Comparison of ENCODE assay signal across 28 mouse cellular contexts in genomic region chr2:156123731-156124130, GRCm38 (mm10). TPM values are rescaled to one million over a fixed set of nuclear protein-coding genes. Genes with fewer than 3 reads are reported as not detected.
A peak's percentile ranks its signal among the peaks of the same experiment; 100 is the strongest.
DNase-seq lines count a peak whose midpoint lies in the region; ATAC-seq and TF ChIP-seq lines count a peak whose summit lies in the region.
"Had no signal": no experiment of that assay in that cellular context is flagged by ENCODE, and none has a peak within 500 bp of the region (broad histone marks: within the 10 kb centered on the region; RNA-seq: fewer than 3 reads in every experiment).

No protein-coding gene starts in this region.

- H3K36me3 ChIP-seq in intestine, postnatal 0 days (ENCODE audit: control insufficient read depth, insufficient read depth) = peaks cover 26% of the 10 kb centered on the region
- 0 out of 2 replicates have a peak, but pooled peaks cover 4% of the 10 kb centered on the region for H3K36me3 ChIP-seq in intestine, embryonic 15.5 days
- 0 out of 2 replicates have a peak, but pooled peaks cover 12% of the 10 kb centered on the region for H3K36me3 ChIP-seq in kidney, embryonic 16.5 days (ENCODE audit: insufficient read depth, low read length)

- no peak overlapping the region for H3K4me3 ChIP-seq in intestine, postnatal 0 days (ENCODE audit: low read depth, low read length)
- no peak overlapping the region for H3K4me3 ChIP-seq in intestine, embryonic 15.5 days (replicated peaks)
- H3K4me3 ChIP-seq in kidney, embryonic 16.5 days (ENCODE audit: low read length) = no peak overlapping the region
- H3K4me3 ChIP-seq: embryonic facial prominence, embryonic 10.5 days; embryonic facial prominence, embryonic 13.5 days; erythroblast, embryonic 14.5 days; forebrain, embryonic 10.5 days; forebrain, embryonic 13.5 days; heart, adult 2 months; heart, embryonic 10.5 days; heart, embryonic 13.5 days had no signal

- peak; percentile 37 for DNase-seq in kidney, adult 8-10 months
- DNase-seq in kidney, postnatal 4 days = no peak
- DNase-seq in kidney, postnatal 36 days = peak; percentile 39 to 42
- DNase-seq: adrenal gland, adult 8-10 months; adrenal gland, postnatal 25 days; cerebellum, adult 11-12 months; cerebellum, adult 8-10 months; cerebellum, postnatal 10 days; cerebellum, postnatal 36 days; embryo, embryonic 11 days; gastrocnemius, postnatal 10 days; gastrocnemius, postnatal 36 days; heart, adult 2 months; heart, postnatal 14 days; heart, postnatal 4 days had no signal

- 74% methylated on average over 5 of the region's 5 CpGs for WGBS in intestine, postnatal 0 days
- WGBS in intestine, embryonic 15.5 days = 87% methylated on average over 5 of the region's 5 CpGs
- WGBS in kidney, embryonic 16.5 days = 94% methylated on average over 5 of the region's 5 CpGs

- H3K4me2 ChIP-seq in intestine, postnatal 0 days (replicated peaks; ENCODE audit: low read depth) = no peak overlapping the region
- H3K4me2 ChIP-seq in intestine, embryonic 15.5 days (replicated peaks) = no peak overlapping the region
- no peak overlapping the region for H3K4me2 ChIP-seq in kidney, embryonic 16.5 days (replicated peaks; ENCODE audit: low read depth, low read length)
- H3K4me2 ChIP-seq: embryonic facial prominence, embryonic 13.5 days; forebrain, embryonic 13.5 days; heart, embryonic 13.5 days; hindbrain, embryonic 14.5 days had no signal

- no peak for ATAC-seq in intestine, postnatal 0 days
- ATAC-seq in intestine, embryonic 15.5 days = no peak
- ATAC-seq in kidney, embryonic 16.5 days (ENCODE audit: low FRiP score, low TSS enrichment) = no peak
- ATAC-seq: activated CD4-positive, CD25-positive, alpha-beta regulatory T cell, adult 4 months; forebrain, embryonic 13.5 days; forebrain, embryonic 16.5 days had no signal

- H3K27ac ChIP-seq in intestine, postnatal 0 days (ENCODE audit: low read depth, low read length) = no peak overlapping the region
- H3K27ac ChIP-seq in intestine, embryonic 15.5 days = no peak overlapping the region
- no peak overlapping the region for H3K27ac ChIP-seq in kidney, embryonic 16.5 days (ENCODE audit: low read length)
- H3K27ac ChIP-seq: embryonic facial prominence, embryonic 10.5 days; embryonic facial prominence, embryonic 13.5 days; forebrain, embryonic 10.5 days; forebrain, embryonic 13.5 days; heart, adult 2 months; heart, embryonic 10.5 days; heart, embryonic 13.5 days; hindbrain, embryonic 14.5 days had no signal

- no peaks in the 10 kb centered on the region for H3K4me1 ChIP-seq in intestine, postnatal 0 days (replicated peaks; ENCODE audit: control insufficient read depth, insufficient read depth, low read length)
- H3K4me1 ChIP-seq in intestine, embryonic 15.5 days (replicated peaks) = no peaks in the 10 kb centered on the region
- H3K4me1 ChIP-seq in kidney, embryonic 16.5 days (ENCODE audit: insufficient read depth, low read length) = no peaks in the 10 kb centered on the region
- H3K4me1 ChIP-seq: embryonic facial prominence, embryonic 10.5 days; embryonic facial prominence, embryonic 13.5 days; forebrain, embryonic 10.5 days; forebrain, embryonic 13.5 days; heart, embryonic 10.5 days; heart, embryonic 13.5 days had no signal

- H3K9ac ChIP-seq in intestine, postnatal 0 days (ENCODE audit: low read depth, low read length) = no peak overlapping the region
- no peak overlapping the region for H3K9ac ChIP-seq in intestine, embryonic 15.5 days
- H3K9ac ChIP-seq in kidney, embryonic 16.5 days (replicated peaks; ENCODE audit: low read length) = no peak overlapping the region
- H3K9ac ChIP-seq: embryonic facial prominence, embryonic 13.5 days; forebrain, embryonic 13.5 days; heart, embryonic 13.5 days; hindbrain, embryonic 14.5 days had no signal

- peak; percentile 38 for TF ChIP-seq CTCF in intestine, postnatal 0 days (IDR thresholded peaks at IDR 0.05; ENCODE audit: low read depth)

- no peaks in the 10 kb centered on the region for H3K9me3 ChIP-seq in intestine, postnatal 0 days (ENCODE audit: control insufficient read depth)
- H3K9me3 ChIP-seq in intestine, embryonic 15.5 days = no peaks in the 10 kb centered on the region
- H3K9me3 ChIP-seq in kidney, embryonic 16.5 days (ENCODE audit: low read length) = no peaks in the 10 kb centered on the region
- H3K9me3 ChIP-seq: embryonic facial prominence, embryonic 13.5 days; forebrain, embryonic 10.5 days; forebrain, embryonic 13.5 days; heart, embryonic 10.5 days had no signal

- H3K27me3 ChIP-seq in intestine, postnatal 0 days (replicated peaks; ENCODE audit: control insufficient read depth, insufficient read depth, low read length) = no peaks in the 10 kb centered on the region
- no peaks in the 10 kb centered on the region for H3K27me3 ChIP-seq in intestine, embryonic 15.5 days (replicated peaks)
- H3K27me3 ChIP-seq in kidney, embryonic 16.5 days (ENCODE audit: insufficient read depth, low read length) = no peaks in the 10 kb centered on the region
- H3K27me3 ChIP-seq: embryonic facial prominence, embryonic 13.5 days; forebrain, embryonic 13.5 days; heart, embryonic 13.5 days had no signal

RNA-seq across cellular contexts. Expression of gene Gm28036, which starts 3.2 kb away (rescaled TPM):
- polyA plus RNA-seq in intestine, postnatal 0 days (2015; fragmentation: Nextera tagmentation; extraction: Ambion mirVana) = 1.5 TPM in 2 replicates
- 11.8 and 15.7 TPM in 2 replicates for polyA plus RNA-seq in intestine, embryonic 15.5 days (2015; fragmentation: Nextera tagmentation; extraction: Ambion mirVana)
- 22.0 and 26.5 TPM in 2 replicates for polyA plus RNA-seq in kidney, embryonic 16.5 days (2015; fragmentation: Nextera tagmentation; extraction: Ambion mirVana)
- polyA plus RNA-seq: erythroblast, embryonic 14.5 days had no signal

RNA-seq across cellular contexts. Expression of gene Rbm12, which starts 12.0 kb away (rescaled TPM):
- 8.6 and 9.3 TPM in 2 replicates for polyA plus RNA-seq in intestine, postnatal 0 days (2015; fragmentation: Nextera tagmentation; extraction: Ambion mirVana)
- 17.8 and 25.8 TPM in 2 replicates for polyA plus RNA-seq in intestine, embryonic 15.5 days (2015; fragmentation: Nextera tagmentation; extraction: Ambion mirVana)
- 27.7 and 29.3 TPM in 2 replicates for polyA plus RNA-seq in kidney, embryonic 16.5 days (2015; fragmentation: Nextera tagmentation; extraction: Ambion mirVana)

RNA-seq across cellular contexts. Expression of gene Cpne1, which starts 12.0 kb away (rescaled TPM):
- 17.3 and 19.0 TPM in 2 replicates for polyA plus RNA-seq in intestine, postnatal 0 days (2015; fragmentation: Nextera tagmentation; extraction: Ambion mirVana)
- 48.0 and 48.9 TPM in 2 replicates for polyA plus RNA-seq in intestine, embryonic 15.5 days (2015; fragmentation: Nextera tagmentation; extraction: Ambion mirVana)
- polyA plus RNA-seq in kidney, embryonic 16.5 days (2015; fragmentation: Nextera tagmentation; extraction: Ambion mirVana) = 70.6 and 75.8 TPM in 2 replicates

RNA-seq across cellular contexts. Expression of gene Romo1, which starts 20.1 kb away (rescaled TPM):
- 424 and 433 TPM in 2 replicates for polyA plus RNA-seq in intestine, postnatal 0 days (2015; fragmentation: Nextera tagmentation; extraction: Ambion mirVana)
- 363 and 370 TPM in 2 replicates for polyA plus RNA-seq in intestine, embryonic 15.5 days (2015; fragmentation: Nextera tagmentation; extraction: Ambion mirVana)
- 361 and 371 TPM in 2 replicates for polyA plus RNA-seq in kidney, embryonic 16.5 days (2015; fragmentation: Nextera tagmentation; extraction: Ambion mirVana)

RNA-seq across cellular contexts. Expression of gene Nfs1, which starts 20.3 kb away (rescaled TPM):
- 41.1 and 44.8 TPM in 2 replicates for polyA plus RNA-seq in intestine, postnatal 0 days (2015; fragmentation: Nextera tagmentation; extraction: Ambion mirVana)
- 62.3 and 63.0 TPM in 2 replicates for polyA plus RNA-seq in intestine, embryonic 15.5 days (2015; fragmentation: Nextera tagmentation; extraction: Ambion mirVana)
- polyA plus RNA-seq in kidney, embryonic 16.5 days (2015; fragmentation: Nextera tagmentation; extraction: Ambion mirVana) = 56.1 and 60.1 TPM in 2 replicates

Comparison
In these comparisons a context has a peak if more than half of its experiments do, and no peak if none do; other contexts are left out.
1. DNase-seq: peak in kidney, adult 8-10 months (2 of 2) and kidney, postnatal 36 days (2 of 2); none in kidney, postnatal 4 days (0 of 2).